Mouse (Mus musculus) liver, embryonic 13.5 days (tissue): Measurements from ENCODE around the gene Lcn4. TPM values are rescaled to one million over a fixed set of nuclear protein-coding genes. Genes with fewer than 3 reads are reported as not detected.
A peak's percentile ranks its signal among the peaks of the same experiment; 100 is the strongest.

Experiments
- ATAC-seq: fragments of 200-750 bp; cut with Nextera tagmentation; 2 replicates; pipeline ENCODE4 v1.8.0; 2017; ENCODE audit warnings: low read depth, mild to moderate bottlenecking, moderate number of reproducible peaks, moderate library complexity
- DNase-seq: peaks from one replicate; pipeline ENCODE4 v3.0.0; 2022
- H3K27ac ChIP-seq: fragments of 300-500 bp; sonication (generic); 2 replicates; pipeline ENCODE4 v1.5.1; 2015; ENCODE audit warnings: moderate library complexity, mild to moderate bottlenecking, inconsistent platforms
- H3K27me3 ChIP-seq: fragments of 300-500 bp; sonication (generic); 2 replicates; pipeline ENCODE4 v1.6.1; 2015; ENCODE audit warnings: mild to moderate bottlenecking, inconsistent platforms
- H3K36me3 ChIP-seq: fragments of 300-500 bp; sonication (generic); 2 replicates; pipeline ENCODE4 v1.6.1; 2015; ENCODE audit warnings: mild to moderate bottlenecking, inconsistent platforms
- H3K4me1 ChIP-seq: fragments of 300-500 bp; sonication (generic); replicated peaks from 2 replicates; pipeline ENCODE4 v1.6.1; 2015; ENCODE audit warnings: inconsistent platforms
- H3K4me2 ChIP-seq: fragments of 300-500 bp; sonication (generic); 2 replicates; pipeline ENCODE4 v1.6.1; 2015; ENCODE audit warnings: inconsistent platforms, mild to moderate bottlenecking, moderate library complexity
- H3K4me3 ChIP-seq: fragments of 300-500 bp; sonication (generic); replicated peaks from 2 replicates; pipeline ENCODE4 v1.5.1; 2015; ENCODE audit warnings: mild to moderate bottlenecking, inconsistent platforms
- H3K9ac ChIP-seq: fragments of 300-500 bp; sonication (generic); 2 replicates; pipeline ENCODE4 v1.6.1; 2015; ENCODE audit warnings: mild to moderate bottlenecking, inconsistent platforms
- H3K9me3 ChIP-seq: fragments of 300-500 bp; sonication (generic); replicated peaks from 2 replicates; pipeline ENCODE4 v1.6.1; 2016; ENCODE audit warnings: inconsistent platforms
- WGBS: fragments of 180-500 bp; shearing (Covaris S2); methylation state at CpG from one replicate; pipeline ENCODE4 v1.1.7; 2015; ENCODE audit not compliant: insufficient replicate concordance; 5-methylcytosine and 5-hydroxymethylcytosine counted together
- polyA plus RNA-seq: library from polyadenylated mRNA; unstranded; fragments of >200 nt; fragmentation: Nextera tagmentation; extraction: Ambion mirVana; gene quantifications from 2 replicates; pipeline ENCODE4 v1.2.1, GENCODE M21; 2015

Gene Lcn4
- polyA plus RNA-seq, 1 experiment from 2014 or later = not detected

DNA sequence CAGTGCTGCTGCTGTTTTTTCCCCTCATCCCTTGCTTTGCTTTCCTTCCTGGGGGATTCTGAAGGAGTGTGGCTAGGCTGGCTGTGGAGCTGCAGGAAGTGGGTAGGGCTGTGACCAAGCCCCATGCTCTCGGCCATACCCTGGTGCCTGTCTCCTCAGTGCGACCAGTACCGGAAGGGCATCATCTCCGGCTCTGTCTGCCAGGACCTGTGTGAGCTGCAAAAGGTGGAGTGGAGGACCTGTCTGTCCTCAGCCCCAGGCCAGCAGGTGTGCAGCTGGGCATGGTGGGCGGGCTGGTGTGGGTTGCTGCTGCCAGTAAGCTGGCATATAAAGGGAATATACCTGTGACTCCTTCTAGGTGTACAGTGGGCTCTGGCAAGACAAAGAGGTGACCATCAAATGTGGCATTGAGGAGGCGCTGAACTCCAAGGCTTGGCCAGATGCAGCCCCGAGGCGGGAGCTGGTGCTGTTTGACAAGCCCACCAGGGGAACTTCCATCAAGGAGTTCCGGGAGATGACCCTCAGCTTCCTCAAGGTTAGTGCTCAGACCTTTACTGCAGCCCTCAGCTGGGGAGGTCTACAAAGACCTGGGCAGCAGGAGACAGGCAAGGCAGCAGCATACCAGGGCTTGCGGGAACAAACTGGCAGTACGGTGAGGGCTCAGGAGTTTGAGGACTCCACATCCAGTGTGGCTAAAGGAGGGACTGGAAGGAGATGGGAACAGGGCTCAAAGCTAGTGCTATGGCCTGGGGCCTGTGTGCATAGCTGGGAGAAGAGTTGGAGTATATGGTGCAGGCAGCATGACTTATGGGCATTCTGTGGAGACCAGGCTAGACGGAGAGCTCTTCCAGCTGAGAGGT, 36.2 kb downstream of the Lcn4 start:
- WGBS = 35% methylated on average over 12 of the region's 12 CpGs
- Histone ChIP-seq H3K36me3 (peaks cover 51% of the 10 kb centered on the region), H3K27ac (no peak overlapping the region)

DNA sequence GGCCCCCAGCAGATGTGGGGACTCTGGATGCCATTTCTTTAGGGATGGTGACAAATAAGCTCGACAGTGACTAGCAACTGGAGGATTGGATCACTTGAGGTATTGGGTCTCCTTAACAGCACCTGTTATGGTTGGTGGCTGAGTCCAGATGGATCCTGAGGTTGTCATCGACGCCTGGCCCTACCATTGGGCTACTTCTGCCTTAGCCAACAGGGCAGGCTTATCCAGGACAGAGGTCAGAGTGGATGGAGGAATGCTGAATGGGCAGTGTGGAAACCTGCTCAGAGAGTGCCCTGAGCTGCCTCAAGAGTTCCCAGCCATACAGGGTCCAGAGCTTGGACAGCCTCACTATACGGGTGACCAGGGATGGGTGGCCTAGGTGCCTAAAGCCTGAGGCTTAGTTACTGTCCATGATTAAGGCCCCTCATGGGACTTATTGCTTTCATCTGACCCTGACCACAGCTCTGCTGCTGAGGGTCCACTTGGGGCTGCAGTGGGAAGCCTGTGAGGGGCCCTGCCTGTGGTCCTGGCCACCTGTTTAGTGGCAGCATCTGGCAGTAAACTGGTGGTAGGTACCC, 37.0 kb downstream of the Lcn4 start:
- Histone ChIP-seq H3K36me3 (peaks cover 50% of the 10 kb centered on the region), H3K9me3 (no peaks in the 10 kb centered on the region), H3K27ac (no peak overlapping the region), H3K4me3 (no peak overlapping the region), H3K4me1 (peaks cover 25% of the 10 kb centered on the region), H3K9ac (no peak overlapping the region), H3K4me2 (no peak overlapping the region), H3K27me3 (peaks cover 10% of the 10 kb centered on the region)
- ATAC-seq (peak; percentile 8; the same call in 1 of the 2 replicates), DNase-seq (no peak)
- WGBS = 55% methylated on average over 4 of the region's 4 CpGs

More for the DNA sequence above, 36.2 kb downstream of the Lcn4 start:
- ATAC-seq (no peak; the same call in 1 of the 2 replicates), DNase-seq (no peak)
- H3K9me3 ChIP-seq = no peaks in the 10 kb centered on the region
- no peak overlapping the region for H3K4me3 ChIP-seq
- H3K4me1 ChIP-seq = peaks cover 30% of the 10 kb centered on the region
- no peak overlapping the region for H3K4me2 ChIP-seq
- 0 out of 2 replicates have a peak, but pooled peaks cover 2% of the 10 kb centered on the region for H3K27me3 ChIP-seq
- no peak overlapping the region for H3K9ac ChIP-seq

DNA sequence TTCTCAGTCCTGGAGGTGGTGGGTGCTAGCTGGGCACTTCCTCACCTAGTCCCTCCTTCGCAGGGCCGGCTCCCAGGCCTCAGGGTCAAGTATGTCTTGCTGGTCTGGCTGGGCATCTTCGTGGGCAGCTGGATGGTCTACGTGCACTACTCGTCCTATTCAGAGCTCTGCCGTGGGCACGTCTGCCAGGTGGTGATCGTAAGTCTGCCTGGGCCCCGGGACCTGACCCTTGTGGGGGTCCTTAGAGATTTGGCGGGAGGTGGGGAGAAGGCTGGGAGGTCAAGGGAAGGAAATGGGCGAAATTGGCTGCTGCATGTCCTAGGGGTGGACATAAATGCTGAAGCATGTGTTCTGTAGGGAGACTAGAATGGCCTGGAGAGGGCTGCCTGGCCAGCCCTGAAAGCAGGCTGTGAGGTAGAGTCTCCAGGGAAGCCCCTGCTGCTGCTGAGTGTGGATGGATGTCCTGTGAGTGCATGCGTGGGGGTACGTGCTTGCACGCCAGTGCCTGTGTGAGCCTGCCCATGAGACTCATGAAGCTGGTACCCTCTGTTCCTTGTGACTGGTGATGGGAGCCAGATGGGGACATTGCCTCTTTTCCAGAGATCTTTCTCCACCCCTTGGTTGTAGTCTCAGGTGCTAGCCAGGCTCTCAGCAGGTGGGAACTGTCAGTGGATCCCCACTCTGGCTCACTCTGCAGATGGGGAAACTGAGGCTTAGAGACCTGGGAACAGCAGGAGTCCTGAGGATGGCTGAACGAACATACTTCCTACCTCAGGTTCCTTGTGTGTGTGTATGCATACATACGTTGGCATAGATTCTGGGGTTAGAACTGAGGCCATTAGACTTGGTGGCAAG, 38.3 kb downstream of the Lcn4 start:
- no peak overlapping the region for H3K27ac ChIP-seq
- H3K9ac ChIP-seq = no peak overlapping the region; the same call in 1 of the 2 replicates
- H3K4me3 ChIP-seq = no peak overlapping the region
- DNase-seq (no peak), ATAC-seq (no peak)
- peaks cover 37% of the 10 kb centered on the region for H3K36me3 ChIP-seq
- WGBS = 76% methylated on average over 16 of the region's 16 CpGs
- H3K27me3 ChIP-seq = peaks cover 23% of the 10 kb centered on the region
- no peaks in the 10 kb centered on the region for H3K9me3 ChIP-seq
- no peak overlapping the region for H3K4me2 ChIP-seq
- H3K4me1 ChIP-seq = peaks cover 20% of the 10 kb centered on the region

DNA sequence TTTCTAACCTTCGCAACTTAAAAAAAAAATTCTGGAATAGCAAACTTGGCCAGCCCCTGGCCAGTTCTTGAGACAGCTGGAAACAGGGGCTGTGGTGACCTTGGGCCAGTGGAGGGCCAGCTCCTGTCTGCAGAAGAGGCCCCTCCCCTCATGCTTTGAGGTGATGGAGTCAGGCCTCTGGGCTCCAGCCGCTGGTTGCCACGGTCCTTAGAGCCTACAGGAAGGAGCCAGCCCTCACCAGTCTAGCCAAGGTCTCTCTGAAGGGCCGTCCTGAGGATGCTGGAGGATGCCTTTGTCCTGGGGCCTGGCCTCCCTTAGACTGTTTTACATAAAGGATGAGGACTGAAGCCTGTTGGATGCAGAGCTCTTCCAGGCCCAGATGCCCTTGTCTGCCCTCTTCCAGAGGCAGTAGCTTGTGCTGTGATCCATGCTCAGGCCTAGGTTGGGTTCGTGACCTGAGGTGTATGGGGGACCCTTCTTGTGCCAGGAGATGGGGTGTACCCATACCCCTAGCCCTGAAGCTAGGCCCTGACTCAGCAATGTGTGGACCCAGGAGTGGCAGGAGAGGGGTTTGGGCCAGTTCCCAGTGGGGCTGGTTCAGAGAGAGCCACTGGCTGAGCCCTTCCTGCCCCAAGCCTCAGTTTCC, 42.2 kb downstream of the Lcn4 start:
- Histone ChIP-seq H3K36me3 (no peaks in the 10 kb centered on the region), H3K4me1 (peaks cover 10% of the 10 kb centered on the region), H3K4me3 (peak overlapping the region; percentile 58), H3K9me3 (no peaks in the 10 kb centered on the region), H3K27me3 (peaks cover 39% of the 10 kb centered on the region), H3K9ac (peak overlapping the region; percentile 67), H3K4me2 (peak overlapping the region; percentile 76), H3K27ac (no peak overlapping the region)
- DNase-seq = no peak
- peak; percentile 32; the same call in 1 of the 2 replicates for ATAC-seq
- WGBS = 21% methylated on average over 5 of the region's 5 CpGs

DNA sequence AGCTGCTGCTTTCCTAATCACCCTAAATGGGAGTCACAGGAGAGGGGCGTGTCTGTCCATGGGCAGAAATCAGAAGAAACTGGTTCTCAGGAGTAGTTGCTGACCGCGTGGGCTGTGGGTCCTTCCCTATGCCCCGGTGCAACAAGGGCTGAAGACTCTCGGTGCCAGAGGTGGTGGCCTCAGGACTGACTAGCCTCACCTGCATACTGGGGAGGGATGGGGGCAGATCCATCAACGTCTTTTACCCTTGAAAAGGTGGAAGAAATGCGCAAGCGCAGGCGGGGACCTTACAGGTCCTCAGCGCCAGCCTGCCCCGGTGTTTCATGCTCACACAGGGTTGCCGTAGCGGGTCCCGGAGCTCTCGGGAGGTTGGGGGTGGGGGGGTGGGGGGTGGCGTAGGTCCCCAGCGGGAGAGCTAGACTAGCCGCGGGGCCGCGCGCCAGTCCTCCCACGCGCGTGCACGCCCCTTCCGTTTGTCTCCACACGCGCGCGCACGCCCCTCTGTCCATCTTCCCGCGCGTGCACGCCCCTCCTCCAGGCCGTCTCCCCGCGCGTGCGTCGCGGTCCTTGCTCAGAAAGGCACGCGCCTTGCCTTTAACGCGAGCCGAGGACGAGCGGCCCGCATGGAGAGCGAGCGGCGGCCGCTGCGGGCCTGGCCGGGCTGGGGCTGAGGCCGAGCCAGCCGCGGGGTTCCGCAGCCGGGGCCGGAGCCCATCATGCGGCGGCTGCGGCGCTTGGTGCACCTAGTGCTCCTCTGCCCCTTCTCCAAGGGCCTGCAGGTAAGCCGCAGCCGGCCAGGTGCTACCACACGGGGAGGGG, 43.0 kb downstream of the Lcn4 start, which contains the start of gene Fam69b:
Fam69b (plus strand) TSS at position 537 of the 819 bp plus-strand sequence.
- no peak within 1 kb of the TSS for H3K27ac ChIP-seq

DNA sequence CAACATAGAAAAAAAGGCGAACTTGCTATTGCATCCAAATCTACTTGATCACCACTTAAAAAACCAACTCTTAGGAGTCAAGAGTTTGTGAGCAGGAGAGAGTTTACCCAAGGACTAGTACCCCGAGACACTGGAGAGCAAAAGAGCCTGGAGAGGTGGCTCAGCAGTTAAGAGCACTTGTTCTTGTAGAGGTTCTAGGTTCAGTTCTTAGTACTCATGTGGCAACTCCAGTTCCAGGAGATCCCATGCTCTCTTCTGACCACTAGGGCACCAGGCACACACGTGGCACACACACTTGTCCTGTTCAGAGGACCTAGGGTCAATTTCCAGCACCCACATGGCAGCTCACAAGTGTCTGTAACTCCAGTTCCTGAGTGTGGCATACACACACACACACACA, 45.0 kb downstream of the Lcn4 start:
- H3K4me3 ChIP-seq = no peak overlapping the region
- H3K4me2 ChIP-seq = no peak overlapping the region
- no peak overlapping the region for H3K27ac ChIP-seq
- peaks cover 39% of the 10 kb centered on the region for H3K27me3 ChIP-seq
- WGBS = 48% methylated on average over 3 of the region's 3 CpGs
- peaks cover 10% of the 10 kb centered on the region for H3K4me1 ChIP-seq
- ATAC-seq (no peak), DNase-seq (no peak)
- H3K9me3 ChIP-seq = no peaks in the 10 kb centered on the region
- no peaks in the 10 kb centered on the region for H3K36me3 ChIP-seq
- no peak overlapping the region for H3K9ac ChIP-seq

More for the DNA sequence above, 43.0 kb downstream of the Lcn4 start, which contains the start of gene Fam69b:
- no peaks in the 10 kb centered on the region for H3K36me3 ChIP-seq
- WGBS = 1% methylated on average over 60 of the region's 70 CpGs
- H3K9ac ChIP-seq = peak within 1 kb of the TSS; percentile 67
- DNase-seq = no peak
- peak within 1 kb of the TSS; percentile 58 for H3K4me3 ChIP-seq
- H3K4me1 ChIP-seq = peaks cover 10% of the 10 kb centered on the region
- ATAC-seq = 0 out of 2 replicates have a peak, but pooled peaks have one; percentile 21
- no peaks in the 10 kb centered on the region for H3K9me3 ChIP-seq
- H3K4me2 ChIP-seq = peak within 1 kb of the TSS; percentile 76
- peaks cover 39% of the 10 kb centered on the region for H3K27me3 ChIP-seq

DNA sequence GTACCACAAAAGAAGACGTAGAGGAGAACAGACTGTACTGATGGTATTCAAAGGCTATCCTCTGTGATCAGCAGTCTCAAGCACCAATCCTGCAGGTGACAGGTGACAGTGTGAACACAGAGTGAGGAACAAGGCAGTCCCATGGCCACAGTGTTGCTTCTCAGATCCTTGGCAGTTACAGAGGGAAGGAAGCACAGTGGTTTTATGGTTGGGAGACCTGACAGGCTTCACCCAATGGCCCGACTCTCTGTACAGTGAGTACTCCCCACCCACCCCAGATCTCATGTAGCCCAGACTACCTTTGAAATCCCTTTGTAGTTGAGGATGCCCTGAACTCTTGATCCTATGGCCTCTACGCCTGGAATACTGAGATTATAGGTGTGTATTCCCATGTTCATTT, 45.7 kb downstream of the Lcn4 start:
- WGBS = 40% methylated on average over 3 of the region's 3 CpGs

DNA sequence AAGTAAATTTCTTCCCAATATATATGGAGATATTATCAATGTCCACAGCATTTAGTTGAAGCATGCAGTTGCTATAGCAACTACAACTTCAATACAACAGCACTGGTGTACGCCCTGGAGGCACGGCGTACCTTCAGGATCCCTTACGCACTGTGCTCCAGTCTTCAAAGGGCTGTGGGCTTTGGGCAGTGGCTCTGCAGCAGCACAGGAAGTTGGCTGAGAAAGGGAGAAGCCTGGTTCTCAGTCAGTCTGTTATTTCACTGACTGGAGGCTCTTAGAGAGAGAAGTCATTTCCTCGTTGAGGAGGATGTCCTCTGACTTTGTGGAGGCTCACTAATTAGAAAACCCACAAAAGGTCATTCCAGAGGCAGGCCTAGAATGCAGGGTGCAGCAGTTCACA, 48.1 kb downstream of the Lcn4 start:
- Histone ChIP-seq H3K27ac (no peak overlapping the region), H3K9me3 (no peaks in the 10 kb centered on the region), H3K36me3 (no peaks in the 10 kb centered on the region), H3K4me3 (no peak overlapping the region), H3K4me1 (peaks cover 4% of the 10 kb centered on the region; the same call in 1 of the 2 replicates), H3K27me3 (peaks cover 18% of the 10 kb centered on the region), H3K4me2 (no peak overlapping the region), H3K9ac (no peak overlapping the region)
- no peak for DNase-seq
- 39% methylated on average over 5 of the region's 5 CpGs for WGBS
- no peak for ATAC-seq

More for the DNA sequence above, 45.7 kb downstream of the Lcn4 start:
- DNase-seq (no peak), ATAC-seq (no peak)
- Histone ChIP-seq H3K4me2 (no peak overlapping the region), H3K9me3 (no peaks in the 10 kb centered on the region), H3K27me3 (peaks cover 39% of the 10 kb centered on the region), H3K27ac (no peak overlapping the region), H3K9ac (no peak overlapping the region), H3K36me3 (no peaks in the 10 kb centered on the region), H3K4me3 (no peak overlapping the region), H3K4me1 (peaks cover 10% of the 10 kb centered on the region)

DNA sequence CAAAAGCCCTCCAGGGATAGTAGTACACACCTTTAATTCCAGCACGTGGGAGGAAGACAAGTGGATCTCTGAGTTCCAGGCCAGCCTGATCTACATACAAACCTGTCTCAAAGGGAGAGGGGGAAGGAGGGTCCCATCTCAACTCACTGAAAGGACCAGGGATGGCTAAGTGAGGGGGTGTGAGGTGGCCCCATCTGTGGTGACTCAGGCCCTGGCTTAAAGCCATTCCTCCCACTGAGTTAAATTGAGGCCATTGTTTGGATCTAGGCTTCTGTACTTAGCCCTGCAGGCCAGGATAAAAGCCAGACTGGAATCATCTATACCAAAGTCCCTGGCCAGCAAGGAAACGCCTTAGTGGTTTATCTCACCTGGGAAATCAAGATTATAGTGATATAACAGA, 49.8 kb downstream of the Lcn4 start:
- Histone ChIP-seq H3K9ac (no peak overlapping the region), H3K4me3 (no peak overlapping the region), H3K27me3 (0 out of 2 replicates have a peak, but pooled peaks cover 3% of the 10 kb centered on the region), H3K27ac (no peak overlapping the region), H3K4me1 (no peaks in the 10 kb centered on the region), H3K36me3 (no peaks in the 10 kb centered on the region), H3K4me2 (no peak overlapping the region), H3K9me3 (no peaks in the 10 kb centered on the region)
- ATAC-seq = no peak
- 48% methylated on average over 2 of the region's 2 CpGs for WGBS
- no peak for DNase-seq

DNA sequence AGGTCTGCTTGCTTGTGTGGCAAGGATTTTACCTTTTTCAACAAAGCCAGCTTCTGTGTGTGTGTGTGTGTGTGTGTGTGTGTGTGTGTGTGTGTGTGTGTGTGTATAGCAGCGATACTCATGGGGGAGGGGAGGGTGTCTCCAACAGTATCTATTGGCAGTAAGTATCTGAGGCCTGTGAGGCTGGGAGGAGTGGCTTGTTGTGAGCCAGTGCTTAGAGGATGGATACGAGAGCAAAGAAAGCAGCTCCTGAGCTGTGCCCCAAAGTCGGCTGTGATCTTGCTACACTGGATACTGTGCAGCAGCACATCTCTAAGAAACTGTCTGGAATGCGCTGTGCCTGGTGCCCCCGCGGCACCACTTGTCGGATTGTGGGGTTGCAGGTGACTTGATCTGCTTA, 53.2 kb downstream of the Lcn4 start:
- H3K9me3 ChIP-seq = no peaks in the 10 kb centered on the region
- H3K27me3 ChIP-seq = 0 out of 2 replicates have a peak, but pooled peaks cover 3% of the 10 kb centered on the region
- H3K9ac ChIP-seq = no peak overlapping the region
- ATAC-seq = no peak
- no peak overlapping the region for H3K4me2 ChIP-seq
- no peaks in the 10 kb centered on the region for H3K4me1 ChIP-seq
- WGBS = 66% methylated on average over 7 of the region's 7 CpGs
- no peak overlapping the region for H3K27ac ChIP-seq
- H3K4me3 ChIP-seq = no peak overlapping the region
- no peak for DNase-seq
- H3K36me3 ChIP-seq = no peaks in the 10 kb centered on the region
